Mouse (Mus musculus): ENCODE measurements at regions not wholly inside any gene's neighbourhood (a gene's known extent, or its start where the extent isn't known, plus 50 kb on each side); places are given as distances from the start of the nearest gene placed in this dataset.

- peak; percentile 58 for TF ChIP-seq CTCF (IDR thresholded peaks at IDR 0.05; ENCODE audit: borderline replicate concordance, extremely low read depth, insufficient read depth, insufficient read length)
- no peak for TF ChIP-seq POLR2A (IDR thresholded peaks at IDR 0.05; ENCODE audit: borderline replicate concordance, extremely low read depth, insufficient read depth, insufficient read length, poor library complexity, severe bottlenecking)
Measured at GRCm38 (mm10) chr4:153827914-153828313, 129.1 kb upstream of the A430005L14Rik start.

All from brain, embryonic 14.5 days (tissue).